Comparison of ENCODE assay signal across 8 mouse cellular contexts in the genomic region with DNA sequence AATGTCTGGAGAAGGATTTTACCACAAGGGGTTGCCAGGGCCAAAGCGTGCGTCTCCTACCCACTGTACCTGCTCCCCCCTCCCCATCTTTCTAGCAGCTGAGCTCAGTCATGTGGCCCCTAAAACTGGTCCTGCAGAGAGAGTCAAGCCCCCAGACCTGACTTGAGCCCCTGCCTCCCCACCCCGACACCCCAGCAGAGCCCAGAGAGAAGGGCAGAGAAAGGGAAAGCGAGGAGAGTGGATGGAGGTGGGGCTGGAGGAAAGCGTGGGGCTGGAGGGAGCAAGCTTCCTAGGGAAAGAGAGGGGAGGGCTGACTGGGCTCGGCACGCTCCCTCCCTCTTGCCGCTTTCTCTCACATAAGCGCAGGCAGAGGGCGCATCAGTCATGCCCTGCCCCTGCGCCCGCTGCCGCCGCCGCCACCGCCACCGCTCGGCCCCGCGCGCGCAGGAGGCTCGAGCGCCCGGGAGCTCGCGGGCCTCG. TPM values are rescaled to one million over a fixed set of nuclear protein-coding genes. Genes with fewer than 3 reads are reported as not detected.
DNase-seq lines count a peak whose midpoint lies in the region; ATAC-seq and TF ChIP-seq lines count a peak whose summit lies in the region.

No protein-coding gene starts in this region.

- in situ Hi-C loops in Patski (cut with MboI; ENCODE audit: low pct_unique_long_range_greater_than_20kb), result loop anchor here (5.0 to 10.0 kb wide), 2 partner anchors 75 to 418 kb away; no protein-coding TSS in a partner anchor

- H3K36me3 ChIP-seq in forebrain, embryonic 10.5 days (replicated peaks), result no peaks in the 10 kb centered on the region
- no peaks in the 10 kb centered on the region for H3K36me3 ChIP-seq in lung, postnatal 0 days (ENCODE audit: insufficient read depth, low read length)

- H3K4me2 ChIP-seq in lung, postnatal 0 days (replicated peaks; ENCODE audit: low read depth, low read length), result peak overlapping the region; percentile 88

- H3K9ac ChIP-seq in lung, postnatal 0 days (replicated peaks; ENCODE audit: low read depth), result peak overlapping the region; percentile 46

- under 1% methylated on average over 27 of the region's 28 CpGs for WGBS in forebrain, embryonic 10.5 days
- WGBS in lung, postnatal 0 days, result 1% methylated on average over 16 of the region's 28 CpGs

- peak overlapping the region; percentile 96 for H3K27ac ChIP-seq in forebrain, embryonic 10.5 days
- H3K27ac ChIP-seq in layer of hippocampus, adult 2 months, result no peak overlapping the region
- H3K27ac ChIP-seq in lung, postnatal 0 days (ENCODE audit: low read length), result peak overlapping the region; percentile 45

- CTCF ChIA-PET in Patski (lab: Charles Lee), result interaction anchor here (3.3 kb wide), 1 partner anchor 192 kb away, joined by 9 read pairs; no protein-coding TSS in a partner anchor

- ATAC-seq in Patski, result peak; percentile 92
- peak; percentile 59 to 73 for ATAC-seq in hematopoietic stem cell, adult 5-6 weeks (replicated peaks in 1 of 2; ENCODE audit: insufficient read depth in 1 of 2, low FRiP score in 2 of 2, low TSS enrichment in 1 of 2, low read depth in 1 of 2, poor library complexity in 2 of 2, severe bottlenecking in 2 of 2)
- peak; percentile 90 for ATAC-seq in lung, postnatal 0 days

- no peak for DNase-seq in Patski (ENCODE audit: low read depth, low spot score)
- peak; percentile 76 for DNase-seq in brain, adult 2 months (ENCODE audit: low read depth, low spot score)
- DNase-seq in forebrain, embryonic 10.5 days (ENCODE audit: extremely low spot score, low spot score), result peak; percentile 76
- peak; percentile 24 to 57 for DNase-seq in layer of hippocampus, adult 2 months (ENCODE audit: low spot score in 2 of 2)
- DNase-seq in lung, postnatal 0 days (ENCODE audit: low spot score), result peak; percentile 84
- DNase-seq in ovary, adult 18-20 months (ENCODE audit: low spot score), result peak; percentile 29
- no peak for DNase-seq in Muller cell, postnatal 12 days (ENCODE audit: inconsistent ontology term)

- H3K9me3 ChIP-seq in forebrain, embryonic 10.5 days, result no peaks in the 10 kb centered on the region
- no peaks in the 10 kb centered on the region for H3K9me3 ChIP-seq in lung, postnatal 0 days (ENCODE audit: low read length)

- peak; percentile 46 for TF ChIP-seq CTCF in Patski (IDR thresholded peaks at IDR 0.05)
- peak; percentile 64 for TF ChIP-seq CTCF in layer of hippocampus, adult 2 months (conservative IDR thresholded peaks at IDR 0.05)
- TF ChIP-seq CTCF in lung, postnatal 0 days (IDR thresholded peaks at IDR 0.05), result peak; percentile 58

- peaks cover 24% of the 10 kb centered on the region for H3K4me1 ChIP-seq in forebrain, embryonic 10.5 days
- no peaks in the 10 kb centered on the region for H3K4me1 ChIP-seq in lung, postnatal 0 days (ENCODE audit: insufficient read depth, low read depth, low read length)

- POLR2A ChIA-PET in Patski (lab: Charles Lee), result no interaction called here

- H3K27me3 ChIP-seq in Patski, result peaks cover 11% of the 10 kb centered on the region
- H3K27me3 ChIP-seq in forebrain, embryonic 10.5 days (ENCODE audit: poor library complexity, severe bottlenecking), result peaks cover 14% of the 10 kb centered on the region
- H3K27me3 ChIP-seq in lung, postnatal 0 days (replicated peaks; ENCODE audit: insufficient read depth, low read length), result no peaks in the 10 kb centered on the region

- no peak for TF ChIP-seq EP300 in lung, postnatal 0 days (IDR thresholded peaks at IDR 0.05)

- peak overlapping the region; percentile 72 for H3K4me3 ChIP-seq in forebrain, embryonic 10.5 days
- H3K4me3 ChIP-seq in layer of hippocampus, adult 2 months, result peak overlapping the region; percentile 65
- peak overlapping the region; percentile 81 for H3K4me3 ChIP-seq in lung, postnatal 0 days (ENCODE audit: low read depth, low read length)

RNA-seq across cellular contexts. Expression of gene Vegfc, which starts 0.6 kb away (rescaled TPM):
- polyA plus RNA-seq in Patski (2021), result 8.2 TPM
- 5.2 and 5.5 TPM in 2 replicates for polyA plus RNA-seq in forebrain, embryonic 10.5 days (2016; fragmentation: Nextera tagmentation; extraction: Ambion mirVana)
- 3.1 and 5.3 TPM in 2 replicates for total RNA-seq in hematopoietic stem cell, adult 5-6 weeks (2017)
- 1 to 10 TPM; 2.3 to 3.4 TPM for total RNA-seq in layer of hippocampus, adult 2 months (2021)
- polyA plus RNA-seq in lung, postnatal 0 days (2015; fragmentation: Nextera tagmentation; extraction: Ambion mirVana), result 22.8 and 24.4 TPM in 2 replicates

Comparison
In these comparisons a context has a peak if more than half of its experiments do, and no peak if none do; other contexts are left out.
1. DNase-seq: peak in brain, adult 2 months (single experiment), forebrain, embryonic 10.5 days (single experiment), layer of hippocampus, adult 2 months (2 of 2), lung, postnatal 0 days (single experiment) and ovary, adult 18-20 months (single experiment); none in Patski (single experiment) and Muller cell, postnatal 12 days (single experiment).
2. Peak in every context shown above with its lines, with median percentiles within 50 percentile points of each other: ATAC-seq, CTCF ChIP-seq and H3K4me3 ChIP-seq.